Mouse (Mus musculus): ENCODE measurements around the gene Itpkb.

- TF ChIP-seq ZNF384 (IDR thresholded peaks at IDR 0.05; ENCODE audit: low read depth, low read length) (no peak), MAFK (IDR thresholded peaks at IDR 0.05; ENCODE audit: insufficient read depth, low read depth, low read length) (no peak)
Measured at GRCm38 (mm10) chr1:180417118-180417517, 86.8 kb downstream of the Itpkb start.
